Mouse (Mus musculus) kidney, embryonic 16.5 days (tissue): Measurements from ENCODE around the gene Timm10. TPM values are rescaled to one million over a fixed set of nuclear protein-coding genes. Genes with fewer than 3 reads are reported as not detected.

ENCODE experiments used
- ATAC-seq: fragments of 200-750 bp; cut with Nextera tagmentation; 2 replicates; pipeline ENCODE4 v1.8.0; 2017; ENCODE audit warnings: moderate TSS enrichment; ENCODE audit not compliant: low FRiP score, low TSS enrichment
- H3K27ac ChIP-seq: fragments of 300-500 bp; sonication (generic); 2 replicates; pipeline ENCODE4 v1.5.1; 2014; ENCODE audit warnings: low read length
- H3K27me3 ChIP-seq: fragments of 300-500 bp; sonication (generic); 2 replicates; pipeline ENCODE4 v1.6.1; 2014; ENCODE audit warnings: low read length, control low read depth, mixed read lengths; ENCODE audit not compliant: insufficient read depth
- H3K36me3 ChIP-seq: fragments of 300-500 bp; sonication (generic); 2 replicates; pipeline ENCODE4 v1.6.1; 2014; ENCODE audit warnings: low read length, control low read depth, mixed read lengths; ENCODE audit not compliant: insufficient read depth
- H3K4me1 ChIP-seq: fragments of 300-500 bp; sonication (generic); 2 replicates; pipeline ENCODE4 v1.6.1; 2014; ENCODE audit warnings: low read length, control low read depth, mixed read lengths; ENCODE audit not compliant: insufficient read depth
- H3K4me2 ChIP-seq: fragments of 300-500 bp; sonication (generic); replicated peaks from 2 replicates; pipeline ENCODE4 v1.6.1; 2014; ENCODE audit warnings: low read depth, low read length
- H3K4me3 ChIP-seq: fragments of 300-500 bp; sonication (generic); 2 replicates; pipeline ENCODE4 v1.5.1; 2014; ENCODE audit warnings: mild to moderate bottlenecking, low read length
- H3K9ac ChIP-seq: fragments of 300-500 bp; sonication (generic); replicated peaks from 2 replicates; pipeline ENCODE4 v1.6.1; 2014; ENCODE audit warnings: low read length
- H3K9me3 ChIP-seq: fragments of 300-500 bp; sonication (generic); 2 replicates; pipeline ENCODE4 v1.6.1; 2016; ENCODE audit warnings: low read length, control low read depth
- WGBS: fragments of 180-500 bp; shearing (Covaris S2); extraction: QIAGEN DNeasy Blood & Tissue Kit; methylation state at CpG from one replicate; pipeline ENCODE4 v1.1.7; 2014; 5-methylcytosine and 5-hydroxymethylcytosine counted together
- polyA plus RNA-seq: library from polyadenylated mRNA; unstranded; fragments of >200 nt; fragmentation: Nextera tagmentation; extraction: Ambion mirVana; gene quantifications from 2 replicates; pipeline ENCODE4 v1.2.1, GENCODE M21; 2015

Gene Timm10
- polyA plus RNA-seq, 1 experiment from 2014 or later = 66.6 TPM

DNA sequence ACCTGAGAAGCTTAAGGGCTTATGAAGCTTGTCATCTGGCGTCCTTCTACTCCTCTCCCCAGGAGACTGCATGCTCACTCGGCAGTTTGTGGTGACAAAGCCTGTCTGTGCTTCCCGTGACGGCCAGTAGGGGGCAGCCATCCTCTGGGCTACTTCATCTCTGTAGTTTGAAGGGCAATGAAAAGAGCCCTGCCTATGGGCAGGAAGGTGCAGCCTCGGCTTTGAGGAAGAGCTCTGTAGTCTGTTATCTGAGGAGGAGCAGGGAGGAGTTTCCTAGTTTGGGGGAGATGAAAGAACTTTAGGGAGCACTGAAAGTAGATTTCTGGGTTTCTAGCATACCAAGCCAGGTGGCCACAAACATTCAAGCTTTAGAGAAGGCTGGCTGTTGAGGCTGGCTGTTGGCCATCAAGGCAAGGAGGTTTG is 41.7 kb downstream of the Timm10 start:
- Histone ChIP-seq H3K9me3 (no peaks in the 10 kb centered on the region), H3K4me2 (no peak overlapping the region), H3K4me3 (no peak overlapping the region), H3K27ac (no peak overlapping the region), H3K27me3 (peaks cover 67% of the 10 kb centered on the region), H3K9ac (no peak overlapping the region), H3K36me3 (no peaks in the 10 kb centered on the region), H3K4me1 (peaks cover 20% of the 10 kb centered on the region)
- 7% methylated on average over 5 of the region's 5 CpGs for WGBS
- no peak for ATAC-seq

DNA sequence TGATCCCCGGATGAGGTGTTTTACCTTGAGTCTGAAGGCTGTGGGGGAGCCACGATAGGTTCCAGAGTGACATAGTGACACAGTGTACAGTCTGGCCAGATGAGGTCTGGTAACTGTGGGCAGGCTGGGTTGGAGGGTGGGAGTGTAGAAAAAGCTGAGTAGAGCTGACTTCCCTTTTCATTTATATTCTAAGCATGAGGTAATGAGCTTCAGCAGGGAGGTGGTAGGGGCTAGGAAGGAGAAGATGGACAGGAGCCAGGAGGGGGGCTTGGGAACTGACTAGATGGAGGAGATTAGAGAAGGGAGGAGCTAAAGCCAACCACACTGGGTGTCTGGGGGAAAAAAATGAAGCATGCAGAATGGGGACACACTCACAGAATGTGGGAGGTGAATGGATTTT is 42.2 kb downstream of the Timm10 start:
- ATAC-seq = no peak
- no peaks in the 10 kb centered on the region for H3K36me3 ChIP-seq
- peaks cover 72% of the 10 kb centered on the region for H3K27me3 ChIP-seq
- no peak overlapping the region for H3K4me3 ChIP-seq
- H3K9ac ChIP-seq = no peak overlapping the region
- no peaks in the 10 kb centered on the region for H3K9me3 ChIP-seq
- peaks cover 20% of the 10 kb centered on the region for H3K4me1 ChIP-seq
- 63% methylated on average over 2 of the region's 2 CpGs for WGBS
- H3K27ac ChIP-seq = no peak overlapping the region
- no peak overlapping the region for H3K4me2 ChIP-seq

DNA sequence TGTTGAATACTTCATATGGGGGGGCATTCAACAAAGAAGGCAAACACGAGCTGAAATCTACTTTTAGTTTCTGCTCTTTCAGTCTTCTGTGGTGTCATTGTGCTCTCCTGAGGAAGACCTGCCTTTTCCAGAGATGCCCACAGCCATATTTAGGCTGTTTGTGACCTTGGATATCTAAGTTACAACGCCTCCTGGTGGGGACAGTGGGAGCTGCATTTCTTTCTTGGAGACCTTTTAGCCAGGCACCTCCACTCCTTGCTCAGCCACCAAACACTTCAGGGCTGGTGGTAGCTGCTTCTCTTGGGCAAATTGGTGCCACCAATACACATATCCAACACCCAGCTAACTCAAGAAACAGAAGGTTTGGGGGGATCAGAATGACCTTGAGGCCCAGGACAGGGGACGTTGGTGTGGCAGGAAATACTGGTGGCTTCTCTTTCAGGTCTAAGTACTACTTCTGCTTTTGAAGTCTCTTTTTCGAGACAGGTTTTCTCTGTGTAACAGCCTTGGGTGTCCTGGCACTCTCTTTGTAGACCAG is 43.9 kb downstream of the Timm10 start:
- 60% methylated on average over 4 of the region's 4 CpGs for WGBS
- H3K4me2 ChIP-seq = no peak overlapping the region
- ATAC-seq = no peak

DNA sequence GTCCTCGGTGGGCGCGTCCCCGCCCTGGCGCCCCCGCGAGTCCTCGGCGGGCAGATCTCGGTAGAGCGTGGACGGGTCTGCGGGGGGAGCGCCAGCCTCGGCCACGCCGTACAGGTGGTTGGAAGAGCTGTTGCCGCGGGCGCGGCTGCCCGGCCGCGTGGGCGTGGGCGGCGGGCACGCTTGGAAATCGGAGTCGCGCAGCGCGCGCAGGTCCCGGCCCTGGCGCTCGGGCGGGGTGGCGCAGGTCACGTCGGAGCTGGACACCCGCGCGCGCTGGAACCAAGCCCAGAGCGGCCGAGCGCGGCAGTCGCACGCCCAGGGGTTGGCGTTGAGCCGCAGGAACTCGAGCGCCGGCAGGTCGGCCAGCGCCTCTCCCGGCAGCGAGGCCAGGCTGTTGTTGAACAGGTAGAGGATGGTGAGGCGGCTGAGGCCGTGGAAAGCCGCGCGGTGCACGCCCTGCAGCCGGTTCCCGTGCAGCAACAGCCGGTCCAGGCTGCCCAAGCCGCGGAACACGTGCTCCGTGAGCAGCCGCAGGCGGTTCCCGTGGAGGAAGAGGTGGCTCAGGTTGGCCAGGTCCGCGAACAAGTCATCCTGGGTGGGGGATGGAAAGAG is 45.4 kb downstream of the Timm10 start:
- H3K9ac ChIP-seq = peak overlapping the region; percentile 58
- under 1% methylated on average over 73 of the region's 78 CpGs for WGBS
- peak; percentile 63 for ATAC-seq

More for the DNA sequence above, 43.9 kb downstream of the Timm10 start:
- no peaks in the 10 kb centered on the region for H3K36me3 ChIP-seq
- no peak overlapping the region for H3K4me3 ChIP-seq
- H3K27ac ChIP-seq = no peak overlapping the region
- no peaks in the 10 kb centered on the region for H3K9me3 ChIP-seq
- peaks cover 89% of the 10 kb centered on the region for H3K27me3 ChIP-seq
- H3K9ac ChIP-seq = no peak overlapping the region
- peaks cover 18% of the 10 kb centered on the region for H3K4me1 ChIP-seq

DNA sequence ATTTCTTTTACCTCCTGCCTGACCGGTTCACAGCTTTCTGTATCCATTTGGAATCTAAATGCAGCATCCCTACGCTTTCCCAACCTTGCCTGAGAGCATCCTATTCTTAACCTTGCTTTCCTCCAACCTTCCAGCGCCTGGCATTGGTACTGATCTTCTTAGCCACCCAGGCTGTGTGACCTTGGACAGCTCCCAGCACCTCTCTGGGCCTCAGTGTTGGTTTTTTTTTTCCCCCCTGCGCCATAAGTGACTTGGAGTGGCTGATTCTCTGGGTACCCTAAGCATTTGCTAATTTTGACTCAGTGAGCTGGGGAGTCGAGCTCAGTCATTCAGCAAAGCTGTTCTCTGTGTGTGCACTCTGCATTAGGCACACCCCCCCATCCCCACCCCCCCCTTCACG is 49.0 kb downstream of the Timm10 start:
- H3K36me3 ChIP-seq = no peaks in the 10 kb centered on the region
- H3K9ac ChIP-seq = no peak overlapping the region
- no peak overlapping the region for H3K27ac ChIP-seq
- peaks cover 50% of the 10 kb centered on the region for H3K27me3 ChIP-seq
- H3K4me2 ChIP-seq = no peak overlapping the region
- peaks cover 10% of the 10 kb centered on the region; the same call in 1 of the 2 replicates for H3K4me1 ChIP-seq
- ATAC-seq = no peak
- H3K9me3 ChIP-seq = no peaks in the 10 kb centered on the region
- no peak overlapping the region for H3K4me3 ChIP-seq
- 55% methylated on average over 6 of the region's 6 CpGs for WGBS

More for the DNA sequence above, 45.4 kb downstream of the Timm10 start:
- H3K27me3 ChIP-seq = peaks cover 76% of the 10 kb centered on the region
- no peaks in the 10 kb centered on the region for H3K36me3 ChIP-seq
- H3K9me3 ChIP-seq = no peaks in the 10 kb centered on the region
- peak overlapping the region; percentile 53 for H3K4me3 ChIP-seq
- H3K27ac ChIP-seq = no peak overlapping the region
- H3K4me2 ChIP-seq = peak overlapping the region; percentile 95
- H3K4me1 ChIP-seq = peaks cover 10% of the 10 kb centered on the region; the same call in 1 of the 2 replicates

Other genes with a start within 250 kb of the Timm10 start
- 55.7 and 59.3 TPM in 2 replicates for gene Ctnnd1, start 176.2 kb upstream of the Timm10 start, polyA plus RNA-seq
- 0.14 and 0.22 TPM in 2 replicates for gene Btbd18, start 167.9 kb upstream of the Timm10 start, polyA plus RNA-seq
- 304 and 332 TPM in 2 replicates for gene Selenoh, start 156.2 kb upstream of the Timm10 start, polyA plus RNA-seq
- gene Gm28635, start 149.0 kb upstream of the Timm10 start, polyA plus RNA-seq = not detected in 2 replicates
- gene Med19, start 148.6 kb upstream of the Timm10 start, polyA plus RNA-seq = 39.2 and 42.6 TPM in 2 replicates
- 202 and 216 TPM in 2 replicates for gene Tmx2, start 147.9 kb upstream of the Timm10 start, polyA plus RNA-seq
- 30.4 and 30.6 TPM in 2 replicates for gene Zdhhc5, start 111.8 kb upstream of the Timm10 start, polyA plus RNA-seq
- 31.1 and 32.1 TPM in 2 replicates for gene Clp1, start 99.6 kb upstream of the Timm10 start, polyA plus RNA-seq
- gene Ypel4, start 92.9 kb upstream of the Timm10 start, polyA plus RNA-seq = 5.4 and 9.4 TPM in 2 replicates
- 9.8 and 10.9 TPM in 2 replicates for gene Gm19426, start 83.3 kb upstream of the Timm10 start, polyA plus RNA-seq
- 115 and 119 TPM in 2 replicates for gene Serping1, start 51.6 kb upstream of the Timm10 start, polyA plus RNA-seq
- 44.0 and 46.9 TPM in 2 replicates for gene Ube2l6, start 28.2 kb upstream of the Timm10 start, polyA plus RNA-seq
- 0.19 and 0.26 TPM in 2 replicates for gene Smtnl1, start 4.3 kb upstream of the Timm10 start, polyA plus RNA-seq
- 15.6 and 17.8 TPM in 2 replicates for gene Slc43a1, start 11.9 kb downstream of the Timm10 start, polyA plus RNA-seq
- 1.0 and 1.5 TPM in 2 replicates for gene Rtn4rl2, start 59.7 kb downstream of the Timm10 start, polyA plus RNA-seq
- gene Slc43a3, start 109.6 kb downstream of the Timm10 start, polyA plus RNA-seq = 57.4 and 58.0 TPM in 2 replicates
- 0.36 TPM in 1 of 2 replicates, not detected in the other for gene Prg2, start 153.5 kb downstream of the Timm10 start, polyA plus RNA-seq
- gene Prg3, start 161.2 kb downstream of the Timm10 start, polyA plus RNA-seq = not detected in 2 replicates
- gene Ssrp1, start 210.2 kb downstream of the Timm10 start, polyA plus RNA-seq = 316 and 329 TPM in 2 replicates
- 0.56 and 1.3 TPM in 2 replicates for gene P2rx3, start 210.5 kb downstream of the Timm10 start, polyA plus RNA-seq
- 34.2 and 40.6 TPM in 2 replicates for gene Tnks1bp1, start 221.0 kb downstream of the Timm10 start, polyA plus RNA-seq